Mouse (Mus musculus) gastrocnemius, adult 8-10 months (tissue): Measurements from ENCODE around the gene Wnt6. TPM values are rescaled to one million over a fixed set of nuclear protein-coding genes. Genes with fewer than 3 reads are reported as not detected.
A peak's percentile ranks its signal among the peaks of the same experiment; 100 is the strongest.

Experiments used
- DNase-seq, 2 experiments: peaks; one replicate each; pipeline ENCODE4 v3.0.0; 2022; ENCODE audit warnings: low spot score in 2 of 2
- total RNA-seq, 4 experiments: library from RNA; stranded (reverse); gene quantifications; 2 replicates each; pipeline ENCODE4 v1.2.4; 2022

The Wnt6 gene
- total RNA-seq, 4 experiments from 2014 or later: 0.27 to 0.72 (median 0.48) TPM; not detected in 1

DNA sequence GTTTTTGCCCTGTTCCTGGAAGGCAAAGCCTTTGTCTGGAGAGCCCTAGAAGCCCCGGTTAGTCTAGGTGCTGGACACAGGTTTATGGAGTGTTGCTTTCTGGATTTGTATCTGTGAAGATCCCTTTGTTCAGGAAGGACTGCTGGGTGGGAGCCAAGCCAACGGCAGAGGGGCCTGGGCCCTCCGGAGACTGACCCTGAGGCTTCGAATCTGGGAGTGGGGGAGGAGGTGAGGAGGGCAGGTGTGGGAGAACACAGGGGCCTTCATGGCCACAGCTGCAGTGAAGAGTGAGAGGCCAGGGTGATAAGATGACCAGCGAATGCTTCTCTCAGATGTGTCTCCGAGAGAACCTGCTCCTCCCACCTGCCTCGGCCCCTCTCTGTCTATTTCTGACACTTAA is 2.4 kb downstream of the Wnt6 start:
- DNase-seq: no peak

DNA sequence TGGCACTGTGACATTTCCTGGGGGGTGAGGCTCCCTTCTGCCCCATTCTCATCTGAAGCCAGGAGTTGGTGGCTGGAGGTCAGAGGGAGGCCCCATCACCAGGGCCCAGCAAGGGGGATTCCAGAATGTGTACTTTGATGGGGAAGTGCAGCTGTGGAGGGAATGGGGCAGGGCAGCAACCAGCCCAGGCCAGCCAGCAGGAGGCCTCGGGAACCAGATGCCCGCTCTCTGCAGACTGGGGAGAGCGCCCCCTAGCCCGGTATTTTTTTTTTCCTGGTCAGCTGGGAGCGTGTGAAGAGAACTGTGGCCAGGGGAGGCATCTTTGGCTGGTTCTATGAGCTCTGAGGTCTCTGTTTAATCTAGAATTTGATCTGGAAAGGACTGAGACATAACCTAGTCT is 4.1 kb downstream of the Wnt6 start:
- DNase-seq: no peak

DNA sequence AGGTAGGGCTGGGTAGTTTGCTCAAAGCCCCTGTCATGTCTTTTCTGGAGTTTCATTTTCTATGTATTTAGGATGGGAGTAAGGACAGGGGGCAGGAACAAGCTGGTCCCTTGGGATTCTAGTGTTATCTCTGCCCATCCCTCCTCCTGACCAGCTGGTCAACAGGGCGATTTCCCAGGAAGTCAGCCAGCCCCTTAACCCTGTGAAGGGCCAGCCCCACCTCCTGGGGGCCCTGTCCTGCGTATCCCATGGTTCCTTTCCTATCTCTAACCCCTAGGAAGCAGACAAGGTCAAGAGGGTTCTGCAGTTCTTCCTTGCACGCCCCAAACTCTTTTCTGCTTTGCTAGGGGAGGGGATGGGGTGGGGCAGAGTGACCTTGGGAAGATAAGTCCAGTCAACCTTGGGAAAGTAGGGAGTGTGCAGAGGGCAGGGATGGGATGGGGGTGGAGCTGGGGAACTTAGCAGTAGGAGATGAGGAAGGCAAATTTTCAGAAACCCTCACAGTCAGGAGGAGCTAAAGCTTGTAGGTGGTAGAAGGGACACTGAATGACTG is 7.3 kb downstream of the Wnt6 start:
- DNase-seq: no peak

DNA sequence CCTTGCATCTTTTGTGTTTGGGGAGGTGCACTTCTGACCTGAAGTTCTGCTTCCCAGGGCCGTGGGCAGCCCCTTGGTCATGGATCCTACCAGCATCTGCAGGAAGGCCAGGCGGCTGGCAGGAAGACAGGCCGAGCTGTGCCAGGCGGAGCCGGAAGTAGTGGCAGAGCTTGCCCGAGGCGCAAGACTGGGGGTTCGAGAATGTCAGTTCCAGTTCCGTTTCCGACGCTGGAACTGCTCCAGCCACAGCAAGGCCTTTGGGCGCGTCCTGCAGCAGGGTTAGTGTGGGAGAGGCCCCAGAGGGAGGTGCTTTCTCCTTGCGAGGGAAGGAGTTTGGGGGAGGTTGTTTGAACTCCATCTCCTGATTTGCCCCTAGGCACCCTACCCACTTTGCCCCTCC is 10.4 kb downstream of the Wnt6 start:
- DNase-seq: no peak

DNA sequence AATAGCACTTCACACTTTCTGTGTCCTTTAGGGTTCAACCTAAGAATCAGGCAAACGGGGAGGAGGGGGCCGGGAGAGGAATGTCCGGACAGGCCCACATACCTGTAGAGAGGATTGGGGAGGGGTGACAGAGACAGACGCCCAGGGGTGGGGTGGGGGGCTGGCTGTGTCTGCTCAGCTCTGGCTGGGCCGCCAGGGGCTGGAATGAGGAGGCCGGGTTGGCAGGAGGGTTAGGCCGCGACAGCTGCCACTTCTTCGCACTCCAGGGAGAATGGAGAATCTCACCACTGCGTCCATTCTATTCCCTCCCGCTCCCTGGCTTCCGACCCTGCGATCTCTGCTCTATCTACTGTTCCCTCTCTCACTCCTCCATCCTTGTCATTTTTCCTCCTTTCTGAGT is 11.9 kb downstream of the Wnt6 start:
- DNase-seq: no peak

DNA sequence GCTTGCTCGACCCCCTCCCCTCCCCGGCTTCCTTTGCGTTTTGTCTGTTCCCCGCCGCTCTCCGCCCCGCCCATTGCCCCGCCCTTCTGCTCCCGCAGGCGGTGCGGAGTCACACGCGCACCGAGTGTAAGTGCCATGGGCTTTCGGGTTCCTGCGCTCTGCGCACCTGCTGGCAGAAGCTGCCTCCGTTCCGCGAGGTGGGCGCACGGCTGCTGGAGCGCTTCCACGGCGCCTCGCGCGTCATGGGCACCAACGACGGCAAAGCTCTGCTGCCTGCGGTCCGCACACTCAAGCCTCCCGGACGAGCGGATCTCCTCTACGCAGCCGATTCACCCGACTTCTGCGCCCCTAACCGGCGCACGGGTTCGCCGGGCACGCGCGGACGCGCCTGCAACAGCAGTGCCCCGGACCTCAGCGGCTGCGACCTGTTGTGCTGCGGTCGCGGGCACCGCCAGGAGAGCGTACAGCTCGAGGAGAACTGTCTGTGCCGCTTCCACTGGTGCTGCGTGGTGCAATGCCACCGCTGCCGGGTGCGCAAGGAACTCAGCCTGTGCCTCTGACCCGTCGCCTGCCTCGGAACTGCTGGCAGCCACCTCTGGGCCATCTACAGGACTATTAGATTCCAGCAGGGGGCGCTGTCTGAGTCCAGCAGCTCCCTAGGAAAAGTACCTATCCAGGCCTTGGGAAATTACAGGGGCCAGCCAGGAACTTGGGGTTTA is 12.5 kb downstream of the Wnt6 start:
- peak; percentile 53 to 65 for DNase-seq

DNA sequence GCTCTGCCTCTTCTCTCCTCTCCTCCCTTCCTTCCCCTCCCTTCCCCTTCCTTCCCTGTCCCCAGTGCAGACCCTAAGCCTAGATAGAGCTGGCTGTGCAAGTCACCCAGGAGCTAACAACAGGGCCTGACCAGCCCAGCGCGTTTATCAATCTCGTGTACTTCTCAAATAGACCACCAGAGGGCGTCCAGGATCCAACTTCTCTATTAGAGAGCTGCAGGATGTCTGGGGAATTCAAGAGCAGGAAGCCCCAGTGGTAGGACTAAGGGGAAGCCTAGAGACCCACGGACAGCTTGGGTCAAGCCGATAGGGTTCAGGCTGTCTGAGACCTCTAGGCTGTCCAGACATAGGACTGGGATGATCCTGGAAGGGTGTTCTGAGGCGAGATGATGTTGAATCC is 16.2 kb downstream of the Wnt6 start:
- DNase-seq: peak; percentile 49 to 55

DNA sequence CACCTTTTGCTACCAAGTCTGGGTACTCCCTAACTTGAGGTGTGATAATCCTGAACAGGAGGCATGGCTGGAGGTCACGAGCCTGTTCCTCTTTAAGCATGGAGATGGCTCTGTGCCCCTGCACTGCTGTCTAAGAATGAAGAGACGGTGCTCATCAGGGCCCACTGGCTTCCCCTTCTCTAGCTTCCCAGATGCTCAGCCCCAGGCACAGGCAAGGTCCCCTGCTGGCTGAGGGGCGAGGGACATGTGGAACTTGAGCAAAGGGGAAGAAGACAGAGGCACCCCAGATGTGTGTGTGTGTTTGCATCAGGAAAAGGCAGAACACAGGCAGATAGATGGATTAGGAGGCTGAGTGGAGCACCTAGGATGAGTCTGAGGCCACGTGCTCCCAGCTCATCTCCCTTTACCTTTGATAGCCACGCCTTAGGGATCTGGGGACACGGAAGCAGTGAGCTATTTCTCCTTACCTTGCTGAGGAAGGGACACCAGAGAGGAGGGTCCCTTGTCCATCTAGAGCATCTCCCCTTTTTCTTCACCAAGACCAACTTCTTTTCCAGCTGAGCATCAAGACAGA is 17.0 kb downstream of the Wnt6 start:
- DNase-seq: no peak

DNA sequence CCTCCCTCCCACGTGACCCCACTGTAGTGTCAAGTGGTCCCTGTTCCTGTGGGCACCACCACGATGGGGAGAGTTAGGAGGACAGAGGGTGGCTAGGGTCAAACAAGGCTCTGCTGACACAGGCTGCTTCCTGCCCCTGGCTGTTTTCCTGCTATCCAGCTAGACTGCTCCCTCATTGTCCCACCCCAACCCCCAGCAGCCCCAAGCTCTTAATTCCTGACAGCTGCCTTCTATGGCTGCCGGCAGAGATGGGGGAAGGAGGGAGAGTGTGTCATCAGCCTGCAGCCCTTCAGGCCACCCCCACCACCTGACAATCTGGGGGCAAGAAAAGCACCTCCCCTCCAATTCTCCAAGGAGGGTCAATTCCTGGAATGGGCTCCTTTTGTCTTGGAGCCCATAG is 18.4 kb downstream of the Wnt6 start:
- no peak for DNase-seq

DNA sequence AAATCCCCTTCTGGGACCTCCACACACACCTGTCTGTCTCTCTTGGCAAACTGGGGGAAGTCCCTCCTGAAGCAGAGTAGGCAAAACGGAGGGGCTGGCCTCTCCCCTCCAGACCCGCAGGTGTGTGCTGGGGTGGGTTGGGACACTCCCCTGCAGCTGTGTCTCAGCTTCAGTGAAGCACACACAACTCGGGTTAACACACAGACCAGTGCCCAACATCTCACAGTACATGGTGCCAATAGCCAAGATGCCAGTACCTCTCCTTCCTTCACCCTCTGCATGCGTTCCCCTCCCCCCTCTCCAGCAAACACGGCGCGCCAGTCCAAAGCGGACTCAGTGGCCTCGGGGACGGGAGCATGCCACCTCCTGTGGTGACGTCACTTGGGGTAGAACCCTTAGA is 19.6 kb downstream of the Wnt6 start, which contains the start of gene Wnt10a:
Wnt10a (plus strand) TSS at position 268 of the 400 bp plus-strand sequence.
- DNase-seq: no peak

DNA sequence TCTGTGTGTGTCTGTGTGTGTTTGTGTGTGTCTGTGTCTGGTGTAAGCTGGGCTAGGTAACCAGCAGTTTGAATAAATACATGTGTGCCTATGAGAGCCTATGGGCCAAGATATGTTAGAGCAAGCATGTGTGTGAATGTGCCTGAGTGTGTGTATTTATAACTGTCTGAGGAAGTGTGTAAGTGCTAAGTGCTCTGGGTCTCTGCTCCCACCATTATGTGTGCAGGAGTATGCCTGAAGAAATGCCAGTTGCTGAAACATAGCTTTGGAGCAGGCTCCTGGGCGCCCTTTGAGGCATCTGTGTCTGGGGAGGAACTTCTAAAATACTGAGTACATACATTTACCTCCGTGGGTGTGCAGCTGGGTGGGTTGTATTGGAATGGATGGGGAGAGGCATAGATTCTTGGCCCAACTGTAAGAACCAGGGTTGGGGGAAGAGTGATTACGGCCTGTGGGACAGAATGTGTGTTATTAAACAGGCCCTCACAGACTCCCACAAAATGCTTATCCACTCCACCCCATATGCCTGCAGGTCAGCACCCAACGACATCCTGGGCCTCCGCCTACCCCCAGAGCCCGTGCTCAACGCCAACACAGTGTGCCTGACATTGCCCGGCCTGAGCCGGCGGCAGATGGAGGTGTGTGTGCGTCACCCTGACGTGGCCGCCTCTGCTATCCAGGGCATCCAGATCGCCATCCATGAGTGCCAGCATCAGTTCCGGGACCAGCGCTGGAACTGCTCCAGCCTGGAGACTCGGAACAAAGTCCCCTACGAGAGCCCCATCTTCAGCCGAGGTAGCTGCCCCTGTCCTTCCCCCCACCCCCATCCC is 21.4 kb downstream of the Wnt6 start:
- DNase-seq: no peak

DNA sequence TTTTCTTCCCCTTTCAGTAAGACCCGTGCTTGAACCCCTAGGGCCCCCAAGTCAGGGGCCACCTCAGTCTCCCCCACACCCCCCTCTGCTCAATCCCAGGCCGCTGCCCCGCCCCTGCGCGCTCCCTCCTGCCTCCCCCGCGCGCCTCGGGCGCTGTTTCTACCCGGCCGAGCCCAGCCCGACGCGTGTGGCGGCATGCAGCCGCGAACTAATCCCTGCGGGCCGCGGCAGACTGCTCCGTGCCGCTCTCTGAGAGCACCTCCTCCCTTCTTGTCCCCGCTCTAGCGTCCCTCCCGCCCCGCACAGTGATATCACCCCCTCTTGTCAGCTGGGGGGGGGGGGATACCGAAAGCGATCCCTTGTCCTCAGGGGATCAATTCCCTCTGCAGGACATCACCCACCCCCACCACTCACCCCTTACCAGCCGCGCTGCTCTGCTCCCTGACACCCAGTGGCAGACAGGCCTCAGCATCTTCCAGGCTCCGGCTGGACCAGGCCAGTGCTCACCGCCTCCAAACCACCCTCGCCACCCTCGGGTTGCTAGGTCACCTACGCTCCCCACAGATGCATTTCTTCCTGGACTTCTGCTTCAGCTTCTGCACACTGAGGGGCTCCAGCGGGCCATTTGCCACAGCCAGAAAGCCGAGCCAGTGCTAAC is 22.9 kb downstream of the Wnt6 start:
- no peak for DNase-seq

DNA sequence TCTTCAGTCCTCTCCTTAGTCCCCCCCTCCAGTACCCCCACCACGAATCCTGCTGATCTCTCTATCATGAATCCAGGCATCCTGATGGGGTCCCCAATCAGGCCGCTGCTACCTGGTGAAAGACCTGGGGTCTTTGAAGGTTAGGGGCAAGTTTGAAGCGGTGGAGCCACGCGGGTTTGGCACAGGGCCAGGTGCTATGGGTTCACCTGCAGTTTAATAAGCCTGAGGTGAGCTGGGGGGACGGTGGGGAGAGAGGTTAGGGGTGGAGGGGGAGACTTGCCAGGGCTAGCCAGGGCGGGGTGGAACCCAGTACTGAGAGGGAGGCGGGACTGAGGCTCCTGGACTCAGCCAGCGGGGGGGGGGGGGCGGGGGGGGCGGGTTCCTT is 23.4 kb downstream of the Wnt6 start:
- no peak for DNase-seq

DNA sequence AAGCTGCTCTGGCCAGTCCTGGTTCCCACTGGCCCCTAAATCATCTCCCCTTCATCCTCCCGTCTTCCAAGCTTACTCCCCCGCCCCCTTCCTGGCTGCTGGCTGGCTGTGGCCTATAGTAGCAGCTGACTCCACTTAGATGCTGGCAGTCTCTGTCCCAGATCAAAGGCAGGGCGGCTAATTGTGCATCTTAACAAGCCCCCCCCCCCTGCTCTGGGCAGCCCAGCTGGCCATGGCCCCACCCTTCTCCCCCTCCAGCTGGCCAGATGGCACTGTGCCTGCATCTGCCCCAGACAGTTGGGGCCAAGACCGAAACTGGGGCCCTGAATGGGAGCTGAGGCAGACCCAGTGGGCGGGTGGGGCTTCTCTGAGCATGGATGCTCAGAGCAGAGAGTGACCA is 25.8 kb downstream of the Wnt6 start:
- no peak for DNase-seq

DNA sequence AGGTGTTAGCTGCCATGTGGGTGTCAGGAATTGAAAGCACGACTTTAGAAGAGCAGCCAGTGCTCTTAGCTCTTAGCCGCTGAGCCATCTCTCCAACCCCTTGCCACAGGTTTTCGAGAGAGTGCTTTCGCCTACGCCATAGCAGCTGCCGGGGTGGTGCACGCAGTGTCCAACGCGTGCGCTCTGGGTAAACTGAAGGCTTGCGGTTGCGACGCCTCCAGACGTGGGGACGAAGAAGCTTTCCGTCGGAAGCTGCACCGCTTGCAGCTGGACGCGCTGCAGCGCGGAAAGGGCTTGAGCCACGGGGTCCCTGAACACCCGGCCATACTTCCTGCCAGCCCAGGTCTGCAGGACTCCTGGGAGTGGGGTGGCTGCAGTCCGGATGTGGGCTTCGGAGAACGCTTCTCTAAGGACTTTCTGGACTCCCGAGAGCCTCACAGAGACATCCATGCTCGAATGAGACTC is 28.8 kb downstream of the Wnt6 start:
- no peak for DNase-seq

DNA sequence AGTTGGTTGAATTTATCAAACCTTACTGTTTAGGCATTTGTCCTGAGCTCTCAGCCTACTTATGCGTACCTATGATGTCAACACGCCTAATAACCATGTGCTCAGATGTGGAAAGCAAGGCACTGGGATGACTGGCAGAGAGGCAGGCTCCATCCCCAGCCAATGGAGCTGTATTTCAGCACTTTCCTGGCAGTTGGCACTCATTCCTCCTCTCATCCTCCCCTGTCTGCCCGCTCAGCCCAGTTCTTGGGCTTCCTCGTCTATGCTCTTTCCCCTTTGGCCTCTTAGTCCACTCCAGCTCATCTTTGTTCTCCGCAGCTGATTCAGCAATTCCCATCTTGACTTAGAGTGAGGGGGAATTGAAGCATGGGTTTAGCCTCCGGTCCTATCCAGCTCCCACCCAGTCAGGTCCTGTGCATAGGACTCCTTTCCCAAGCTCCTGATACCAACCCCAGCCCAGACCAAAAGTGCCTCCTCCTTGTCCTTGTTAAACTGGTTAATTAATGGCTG is 30.0 kb downstream of the Wnt6 start:
- no peak for DNase-seq

DNA sequence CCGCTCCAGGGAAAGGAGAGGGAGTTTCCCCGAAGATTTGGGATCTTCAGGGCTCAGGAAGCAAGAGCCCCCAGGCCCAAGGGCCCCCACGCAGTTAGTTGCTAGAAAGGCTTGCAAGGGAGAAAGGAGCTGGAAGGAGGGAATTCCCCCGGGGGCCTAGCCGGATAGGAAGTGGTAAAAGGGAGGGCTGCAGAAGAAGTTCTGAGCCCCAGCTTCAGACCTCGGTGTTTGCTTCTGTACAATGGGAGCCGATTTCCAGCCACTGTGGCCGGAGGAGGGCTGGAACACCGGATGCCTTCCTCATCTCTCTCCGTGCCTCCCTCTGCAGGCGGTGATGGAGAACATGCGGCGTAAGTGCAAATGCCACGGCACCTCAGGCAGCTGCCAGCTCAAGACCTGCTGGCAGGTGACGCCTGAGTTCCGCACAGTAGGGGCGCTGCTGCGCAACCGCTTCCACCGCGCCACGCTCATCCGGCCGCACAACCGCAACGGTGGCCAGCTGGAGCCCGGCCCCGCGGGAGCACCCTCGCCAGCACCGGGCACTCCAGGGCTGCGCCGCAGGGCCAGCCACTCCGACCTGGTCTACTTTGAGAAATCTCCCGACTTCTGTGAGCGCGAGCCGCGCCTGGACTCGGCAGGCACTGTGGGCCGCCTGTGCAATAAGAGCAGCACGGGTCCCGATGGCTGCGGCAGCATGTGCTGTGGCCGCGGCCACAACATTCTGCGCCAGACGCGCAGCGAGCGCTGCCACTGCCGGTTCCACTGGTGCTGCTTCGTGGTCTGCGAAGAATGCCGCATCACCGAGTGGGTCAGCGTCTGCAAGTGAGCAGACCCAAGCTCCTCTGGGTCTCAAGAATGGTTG is 31.3 kb downstream of the Wnt6 start:
- DNase-seq: peak; percentile 69 to 83

DNA sequence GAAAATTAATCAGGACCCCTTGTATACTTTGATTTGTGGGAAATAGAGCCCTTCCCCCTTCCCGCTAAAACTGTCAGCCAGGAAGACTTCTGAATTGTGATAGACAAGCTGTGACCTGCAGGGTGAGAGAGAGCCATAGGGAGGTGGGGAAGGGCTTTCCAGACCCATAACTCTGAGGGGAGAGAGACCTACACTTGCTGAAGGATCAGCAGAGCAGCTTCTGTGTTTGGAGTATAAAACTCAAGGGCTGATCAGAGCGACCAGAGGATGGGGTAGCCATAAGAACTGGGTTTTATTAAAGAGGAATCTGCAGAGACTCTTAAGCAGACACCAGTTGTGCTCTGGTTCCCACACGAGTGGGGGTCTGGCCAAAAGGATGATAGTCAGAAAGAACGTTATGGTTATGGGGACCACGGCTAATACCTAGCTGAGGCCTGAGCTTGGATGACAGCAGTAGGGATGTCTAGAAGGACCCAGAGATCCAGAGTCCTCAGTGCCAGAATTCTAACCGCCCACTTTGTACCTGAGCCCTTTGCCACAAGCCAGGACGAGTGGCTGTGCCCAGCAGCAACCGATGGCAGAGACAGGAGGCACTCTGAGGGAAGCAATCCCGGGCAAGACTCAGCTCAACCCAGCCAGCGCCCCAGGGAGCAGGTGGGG is 32.6 kb downstream of the Wnt6 start:
- no peak for DNase-seq

DNA sequence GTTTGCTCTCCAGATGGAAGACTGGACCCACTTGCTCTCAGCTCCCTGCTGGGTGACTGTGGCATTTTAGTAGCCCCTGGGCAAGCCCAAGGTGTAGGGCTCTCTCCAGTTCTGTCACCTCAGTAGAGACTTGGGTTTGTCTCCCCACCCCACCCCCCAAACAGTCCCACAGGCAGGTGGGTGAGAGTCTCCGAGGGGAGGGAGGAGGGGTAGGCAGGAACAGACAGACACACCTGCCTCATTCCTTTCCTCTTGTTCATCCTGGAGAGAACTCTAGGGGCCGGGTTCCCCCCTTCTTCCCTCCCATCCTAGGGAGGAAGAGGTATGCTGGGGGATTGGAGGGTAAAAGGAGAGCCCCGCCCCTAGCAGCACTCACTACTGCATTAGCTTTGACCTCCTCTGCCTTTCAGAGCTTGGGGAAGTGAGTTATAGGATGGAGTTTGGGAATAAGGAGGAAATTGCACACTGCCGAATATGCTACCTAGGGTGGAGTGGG is 33.7 kb downstream of the Wnt6 start:
- no peak for DNase-seq

DNA sequence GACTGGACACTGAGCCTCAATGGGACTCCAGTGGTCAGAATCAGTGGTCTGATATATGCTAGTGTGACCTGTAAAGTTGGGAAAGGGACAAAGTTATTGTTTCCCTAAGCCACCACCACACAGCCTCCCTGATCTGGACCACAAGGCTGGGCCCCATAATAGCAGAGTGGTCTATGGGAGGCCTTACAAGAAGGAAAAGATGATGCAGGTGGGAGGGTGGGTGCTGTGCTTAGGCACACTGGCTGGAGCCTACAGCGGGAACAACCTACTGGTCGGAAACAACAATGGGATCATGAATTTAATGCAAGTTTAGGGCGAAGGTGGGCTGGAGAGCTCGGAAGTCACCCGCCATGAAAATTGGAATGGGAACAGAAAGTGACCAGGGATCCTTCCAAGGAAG is 34.2 kb downstream of the Wnt6 start:
- DNase-seq: no peak
